Mouse (Mus musculus): ENCODE data around the gene Prkar2a. TPM values are rescaled to one million over a fixed set of nuclear protein-coding genes. Genes with fewer than 3 reads are reported as not detected.

Prkar2a gene
- polyA plus RNA-seq, 1 experiment from 2014 or later = 39.4 TPM

Small RNA genes within 50 kb of the gene (microRNA-seq; reads per million reads assigned to microRNA genes)
- gene Gm26298 = not detected

Other genes starting within 250 kb of the Prkar2a start
- 53.1 and 58.3 TPM in 2 replicates for gene Ccdc71, start 228.8 kb upstream of the Prkar2a start, polyA plus RNA-seq (2016; fragmentation: Nextera tagmentation; extraction: Ambion mirVana)
- 44.5 and 46.0 TPM in 2 replicates for gene Klhdc8b, start 227.7 kb upstream of the Prkar2a start, polyA plus RNA-seq (2016; fragmentation: Nextera tagmentation; extraction: Ambion mirVana)
- 51.3 and 58.5 TPM in 2 replicates for gene Lamb2, start 209.6 kb upstream of the Prkar2a start, polyA plus RNA-seq (2016; fragmentation: Nextera tagmentation; extraction: Ambion mirVana)
- gene Usp19, start 198.7 kb upstream of the Prkar2a start, polyA plus RNA-seq (2016; fragmentation: Nextera tagmentation; extraction: Ambion mirVana) = 99.0 and 102 TPM in 2 replicates
- 110 and 115 TPM in 2 replicates for gene Qars, start 181.6 kb upstream of the Prkar2a start, polyA plus RNA-seq (2016; fragmentation: Nextera tagmentation; extraction: Ambion mirVana)
- 160 TPM in 2 replicates for gene Qrich1, start 172.5 kb upstream of the Prkar2a start, polyA plus RNA-seq (2016; fragmentation: Nextera tagmentation; extraction: Ambion mirVana)
- gene Impdh2, start 129.0 kb upstream of the Prkar2a start, polyA plus RNA-seq (2016; fragmentation: Nextera tagmentation; extraction: Ambion mirVana) = 207 and 209 TPM in 2 replicates
- 49.9 and 59.2 TPM in 2 replicates for gene Ndufaf3, start 121.9 kb upstream of the Prkar2a start, polyA plus RNA-seq (2016; fragmentation: Nextera tagmentation; extraction: Ambion mirVana)
- 199 and 207 TPM in 2 replicates for gene Dalrd3, start 119.4 kb upstream of the Prkar2a start, polyA plus RNA-seq (2016; fragmentation: Nextera tagmentation; extraction: Ambion mirVana)
- gene Wdr6, start 110.6 kb upstream of the Prkar2a start, polyA plus RNA-seq (2016; fragmentation: Nextera tagmentation; extraction: Ambion mirVana) = 215 and 220 TPM in 2 replicates
- 10.4 and 11.6 TPM in 2 replicates for gene P4htm, start 91.6 kb upstream of the Prkar2a start, polyA plus RNA-seq (2016; fragmentation: Nextera tagmentation; extraction: Ambion mirVana)
- gene Arih2, start 39.9 kb upstream of the Prkar2a start, polyA plus RNA-seq (2016; fragmentation: Nextera tagmentation; extraction: Ambion mirVana) = 58.1 and 60.1 TPM in 2 replicates
- gene Slc25a20, start 27.2 kb upstream of the Prkar2a start, polyA plus RNA-seq (2016; fragmentation: Nextera tagmentation; extraction: Ambion mirVana) = 43.1 and 45.7 TPM in 2 replicates
- 145 and 147 TPM in 2 replicates for gene Ip6k2, start 94.5 kb downstream of the Prkar2a start, polyA plus RNA-seq (2016; fragmentation: Nextera tagmentation; extraction: Ambion mirVana)
- gene Nckipsd, start 119.1 kb downstream of the Prkar2a start, polyA plus RNA-seq (2016; fragmentation: Nextera tagmentation; extraction: Ambion mirVana) = 24.2 and 25.7 TPM in 2 replicates
- 1.2 and 2.1 TPM in 2 replicates for gene Celsr3, start 137.0 kb downstream of the Prkar2a start, polyA plus RNA-seq (2016; fragmentation: Nextera tagmentation; extraction: Ambion mirVana)
- 20.5 and 22.5 TPM in 2 replicates for gene Slc26a6, start 164.0 kb downstream of the Prkar2a start, polyA plus RNA-seq (2016; fragmentation: Nextera tagmentation; extraction: Ambion mirVana)
- not detected in 2 replicates for gene Tmem89, start 225.3 kb downstream of the Prkar2a start, polyA plus RNA-seq (2016; fragmentation: Nextera tagmentation; extraction: Ambion mirVana)
- gene Uqcrc1, start 247.3 kb downstream of the Prkar2a start, polyA plus RNA-seq (2016; fragmentation: Nextera tagmentation; extraction: Ambion mirVana) = 426 and 449 TPM in 2 replicates